Mouse (Mus musculus): ENCODE data around the gene Llgl1.

- no peak for TF ChIP-seq POLR2A (IDR thresholded peaks at IDR 0.05; ENCODE audit: borderline replicate concordance, extremely low read depth, insufficient read depth, insufficient read length, poor library complexity, severe bottlenecking)
- TF ChIP-seq CTCF (IDR thresholded peaks at IDR 0.05; ENCODE audit: borderline replicate concordance, extremely low read depth, insufficient read depth, insufficient read length): no peak
These were observed 37.9 kb downstream of the Llgl1 start for GRCm38 (mm10) chr11:60737450-60737849.
